In genomic region chr10:107894663-107895581, GRCm38 (mm10) we compare ENCODE assay signal across 26 mouse cellular contexts. TPM values are rescaled to one million over a fixed set of nuclear protein-coding genes. Genes with fewer than 3 reads are reported as not detected.
A peak's percentile ranks its signal among the peaks of the same experiment; 100 is the strongest.
DNase-seq lines count a peak whose midpoint lies in the region; ATAC-seq and TF ChIP-seq lines count a peak whose summit lies in the region.
"Had no signal": no experiment of that assay in that cellular context is flagged by ENCODE, and none has a peak within 500 bp of the region (broad histone marks: within the 10 kb centered on the region; RNA-seq: fewer than 3 reads in every experiment).

No protein-coding gene starts in this region.

- H3K36me3 ChIP-seq in lung, embryonic 15.5 days = no peaks in the 10 kb centered on the region
- no peaks in the 10 kb centered on the region for H3K36me3 ChIP-seq in intestine, embryonic 15.5 days
- no peaks in the 10 kb centered on the region for H3K36me3 ChIP-seq in stomach, postnatal 0 days (ENCODE audit: control insufficient read depth, insufficient read depth, low read length)
- H3K36me3 ChIP-seq in forebrain, embryonic 11.5 days (ENCODE audit: control insufficient read depth, insufficient read depth, low read length) = no peaks in the 10 kb centered on the region
- H3K36me3 ChIP-seq in kidney, embryonic 15.5 days = no peaks in the 10 kb centered on the region
- H3K36me3 ChIP-seq: forebrain, embryonic 15.5 days; heart, embryonic 12.5 days; hindbrain, embryonic 13.5 days; limb, embryonic 10.5 days; limb, embryonic 15.5 days; liver, embryonic 13.5 days had no signal

- peaks cover 9% of the 10 kb centered on the region; the same call in 1 of the 2 replicates for H3K4me1 ChIP-seq in lung, embryonic 15.5 days
- no peaks in the 10 kb centered on the region for H3K4me1 ChIP-seq in intestine, embryonic 15.5 days (replicated peaks)
- H3K4me1 ChIP-seq in stomach, postnatal 0 days (replicated peaks; ENCODE audit: control insufficient read depth, insufficient read depth) = no peaks in the 10 kb centered on the region
- no peaks in the 10 kb centered on the region for H3K4me1 ChIP-seq in forebrain, embryonic 11.5 days (replicated peaks; ENCODE audit: control insufficient read depth, insufficient read depth, low read length)
- H3K4me1 ChIP-seq in kidney, embryonic 15.5 days = no peaks in the 10 kb centered on the region
- H3K4me1 ChIP-seq: forebrain, embryonic 15.5 days; limb, embryonic 10.5 days; limb, embryonic 15.5 days; liver, embryonic 13.5 days had no signal

- WGBS in lung, embryonic 15.5 days = 17% methylated on average over 8 of the region's 8 CpGs
- 29% methylated on average over 8 of the region's 8 CpGs for WGBS in intestine, embryonic 15.5 days
- 21% methylated on average over 8 of the region's 8 CpGs for WGBS in stomach, postnatal 0 days
- 77% methylated on average over 8 of the region's 8 CpGs for WGBS in forebrain, embryonic 11.5 days
- WGBS in kidney, embryonic 15.5 days = 52% methylated on average over 8 of the region's 8 CpGs

- DNase-seq in lung, adult 18-20 months = no peak
- peak; percentile 32 to 58 for DNase-seq in lung, postnatal 4 days
- DNase-seq in stomach, postnatal 0 days (ENCODE audit: low spot score) = no peak
- DNase-seq in forebrain, embryonic 11.5 days (ENCODE audit: low spot score) = no peak
- DNase-seq: adrenal gland, postnatal 25 days; cerebellum, adult 18-20 months; cerebellum, postnatal 14 days; gastrocnemius, adult 2 months; gastrocnemius, postnatal 36 days; heart, adult 2 months; heart, postnatal 4 days; kidney, adult 2 months; kidney, postnatal 10 days; layer of hippocampus, postnatal 36 days; liver, embryonic 13.5 days; midbrain, embryonic 14.5 days; spleen, adult 18-20 months had no signal

- H3K27me3 ChIP-seq in lung, embryonic 15.5 days = no peaks in the 10 kb centered on the region
- no peaks in the 10 kb centered on the region for H3K27me3 ChIP-seq in intestine, embryonic 15.5 days (replicated peaks)
- H3K27me3 ChIP-seq in stomach, postnatal 0 days (ENCODE audit: control insufficient read depth, insufficient read depth, low read length) = no peaks in the 10 kb centered on the region
- H3K27me3 ChIP-seq in forebrain, embryonic 11.5 days (ENCODE audit: control insufficient read depth, insufficient read depth, low read length) = no peaks in the 10 kb centered on the region
- H3K27me3 ChIP-seq in kidney, embryonic 15.5 days = no peaks in the 10 kb centered on the region
- H3K27me3 ChIP-seq: forebrain, embryonic 15.5 days; heart, embryonic 12.5 days; hindbrain, embryonic 13.5 days; limb, embryonic 15.5 days; liver, embryonic 13.5 days had no signal

- H3K9me3 ChIP-seq in lung, embryonic 15.5 days = no peaks in the 10 kb centered on the region
- H3K9me3 ChIP-seq in intestine, embryonic 15.5 days = no peaks in the 10 kb centered on the region
- no peaks in the 10 kb centered on the region for H3K9me3 ChIP-seq in stomach, postnatal 0 days (ENCODE audit: control insufficient read depth, low read length)
- H3K9me3 ChIP-seq in forebrain, embryonic 11.5 days (ENCODE audit: control insufficient read depth, low read length) = no peaks in the 10 kb centered on the region
- H3K9me3 ChIP-seq in kidney, embryonic 15.5 days (replicated peaks) = no peaks in the 10 kb centered on the region
- H3K9me3 ChIP-seq: forebrain, embryonic 15.5 days; heart, embryonic 12.5 days; hindbrain, embryonic 13.5 days; limb, embryonic 10.5 days; limb, embryonic 15.5 days; liver, embryonic 13.5 days had no signal

- H3K4me3 ChIP-seq in lung, embryonic 15.5 days = no peak overlapping the region
- H3K4me3 ChIP-seq in intestine, embryonic 15.5 days (replicated peaks) = no peak overlapping the region
- H3K4me3 ChIP-seq in stomach, postnatal 0 days (ENCODE audit: low read depth, low read length) = no peak overlapping the region
- no peak overlapping the region for H3K4me3 ChIP-seq in forebrain, embryonic 11.5 days (ENCODE audit: low read depth, low read length)
- no peak overlapping the region for H3K4me3 ChIP-seq in kidney, embryonic 15.5 days (replicated peaks)
- H3K4me3 ChIP-seq: forebrain, embryonic 15.5 days; gastrocnemius, adult 2 months; heart, adult 2 months; heart, embryonic 12.5 days; hindbrain, embryonic 13.5 days; limb, embryonic 10.5 days; limb, embryonic 15.5 days; liver, embryonic 13.5 days had no signal

- peak; percentile 94 for ATAC-seq in lung, embryonic 15.5 days (ENCODE audit: borderline replicate concordance, extremely low read depth, low FRiP score, low TSS enrichment)
- ATAC-seq in intestine, embryonic 15.5 days = peak; percentile 92
- ATAC-seq in stomach, postnatal 0 days (ENCODE audit: low FRiP score, low TSS enrichment) = peak; percentile 47; the same call in 1 of the 2 replicates
- no peak for ATAC-seq in forebrain, embryonic 11.5 days (replicated peaks; ENCODE audit: low FRiP score)
- no peak for ATAC-seq in kidney, embryonic 15.5 days (replicated peaks; ENCODE audit: low FRiP score)
- ATAC-seq: forebrain, embryonic 15.5 days had no signal

- TF ChIP-seq EP300 in stomach, postnatal 0 days (optimal IDR thresholded peaks at IDR 0.05) = no peak

- TF ChIP-seq CTCF in stomach, postnatal 0 days (IDR thresholded peaks at IDR 0.05; ENCODE audit: low read depth) = peak; percentile 59

- H3K9ac ChIP-seq in lung, embryonic 15.5 days = no peak overlapping the region
- H3K9ac ChIP-seq in intestine, embryonic 15.5 days = no peak overlapping the region
- no peak overlapping the region for H3K9ac ChIP-seq in stomach, postnatal 0 days (ENCODE audit: low read length)
- no peak overlapping the region for H3K9ac ChIP-seq in forebrain, embryonic 11.5 days (ENCODE audit: low read length)
- H3K9ac ChIP-seq in kidney, embryonic 15.5 days = no peak overlapping the region
- H3K9ac ChIP-seq: forebrain, embryonic 15.5 days; heart, embryonic 12.5 days; hindbrain, embryonic 13.5 days; limb, embryonic 15.5 days; liver, embryonic 13.5 days had no signal

- peak overlapping the region; percentile 66 for H3K27ac ChIP-seq in lung, embryonic 15.5 days
- peak overlapping the region; percentile 65 for H3K27ac ChIP-seq in intestine, embryonic 15.5 days
- H3K27ac ChIP-seq in stomach, postnatal 0 days (replicated peaks) = no peak overlapping the region
- no peak overlapping the region for H3K27ac ChIP-seq in forebrain, embryonic 11.5 days (ENCODE audit: low read depth, low read length)
- H3K27ac ChIP-seq in kidney, embryonic 15.5 days = no peak overlapping the region
- H3K27ac ChIP-seq: forebrain, embryonic 15.5 days; gastrocnemius, adult 2 months; heart, adult 2 months; hindbrain, embryonic 13.5 days; limb, embryonic 10.5 days; limb, embryonic 15.5 days; liver, embryonic 13.5 days; macrophage had no signal

- no peak overlapping the region for H3K4me2 ChIP-seq in lung, embryonic 15.5 days
- no peak overlapping the region for H3K4me2 ChIP-seq in intestine, embryonic 15.5 days (replicated peaks)
- H3K4me2 ChIP-seq in stomach, postnatal 0 days (replicated peaks; ENCODE audit: low read depth) = no peak overlapping the region
- no peak overlapping the region for H3K4me2 ChIP-seq in forebrain, embryonic 11.5 days (ENCODE audit: low read depth, low read length, severe bottlenecking)
- no peak overlapping the region for H3K4me2 ChIP-seq in kidney, embryonic 15.5 days
- H3K4me2 ChIP-seq: forebrain, embryonic 15.5 days; heart, embryonic 12.5 days; hindbrain, embryonic 13.5 days; limb, embryonic 15.5 days; liver, embryonic 13.5 days had no signal

RNA-seq across cellular contexts. Expression of gene Otogl, which starts 17.0 kb away (rescaled TPM):
- 0.06 and 0.10 TPM in 2 replicates for polyA plus RNA-seq in lung, embryonic 15.5 days (2015; fragmentation: Nextera tagmentation; extraction: Ambion mirVana)
- 0.04 and 0.05 TPM in 2 replicates for polyA plus RNA-seq in intestine, embryonic 15.5 days (2015; fragmentation: Nextera tagmentation; extraction: Ambion mirVana)
- polyA plus RNA-seq in stomach, postnatal 0 days (2015; fragmentation: Nextera tagmentation; extraction: Ambion mirVana) = 0.01 and 0.02 TPM in 2 replicates
- not detected in 2 replicates for polyA plus RNA-seq in forebrain, embryonic 11.5 days (2014; fragmentation: Nextera tagmentation; extraction: Ambion mirVana)
- 0.09 and 0.10 TPM in 2 replicates for polyA plus RNA-seq in kidney, embryonic 15.5 days (2015; fragmentation: Nextera tagmentation; extraction: Ambion mirVana)
- polyA plus RNA-seq: limb, embryonic 10.5 days; macrophage had no signal

Comparison
In these comparisons a context has a peak if more than half of its experiments do, and no peak if none do; other contexts are left out.
1. DNase-seq: peak in lung, postnatal 4 days (2 of 2); none in lung, adult 18-20 months (0 of 2), stomach, postnatal 0 days (single experiment) and forebrain, embryonic 11.5 days (single experiment).
2. ATAC-seq: peak in lung, embryonic 15.5 days (single experiment), intestine, embryonic 15.5 days (single experiment) and stomach, postnatal 0 days (single experiment); none in forebrain, embryonic 11.5 days (single experiment) and kidney, embryonic 15.5 days (single experiment).
3. H3K27ac ChIP-seq: peak in lung, embryonic 15.5 days (single experiment) and intestine, embryonic 15.5 days (single experiment); none in stomach, postnatal 0 days (single experiment), forebrain, embryonic 11.5 days (single experiment) and kidney, embryonic 15.5 days (single experiment).